Mouse (Mus musculus) layer of hippocampus, adult 6 months (tissue): Measurements from ENCODE around the gene Unc5b. TPM values are rescaled to one million over a fixed set of nuclear protein-coding genes. Genes with fewer than 3 reads are reported as not detected.

Experiments
- long read RNA-seq, 2 experiments: library from polyadenylated mRNA; unstranded; transcript quantifications; one replicate each; pipeline ENCODE4 v2.0.0; 2019 to 2020
- polyA plus RNA-seq: library from polyadenylated mRNA; unstranded; fragments of <200 nt; fragmentation: Nextera tagmentation; gene quantifications from 2 replicates; pipeline ENCODE4 v1.2.3, GENCODE M21; 2021

Gene Unc5b
- polyA plus RNA-seq = 1.4 and 2.0 TPM in 2 replicates
- long read RNA-seq, experiment 1, partial matches to known transcripts = 0 of 11 reads
- long read RNA-seq, experiment 1, other reads (novel, unspliced or antisense) = 11 of 11 reads
- long read RNA-seq, experiment 2, partial matches to known transcripts = 1 of 13 reads
- long read RNA-seq, experiment 2, other reads (novel, unspliced or antisense) = 12 of 13 reads

DNA sequence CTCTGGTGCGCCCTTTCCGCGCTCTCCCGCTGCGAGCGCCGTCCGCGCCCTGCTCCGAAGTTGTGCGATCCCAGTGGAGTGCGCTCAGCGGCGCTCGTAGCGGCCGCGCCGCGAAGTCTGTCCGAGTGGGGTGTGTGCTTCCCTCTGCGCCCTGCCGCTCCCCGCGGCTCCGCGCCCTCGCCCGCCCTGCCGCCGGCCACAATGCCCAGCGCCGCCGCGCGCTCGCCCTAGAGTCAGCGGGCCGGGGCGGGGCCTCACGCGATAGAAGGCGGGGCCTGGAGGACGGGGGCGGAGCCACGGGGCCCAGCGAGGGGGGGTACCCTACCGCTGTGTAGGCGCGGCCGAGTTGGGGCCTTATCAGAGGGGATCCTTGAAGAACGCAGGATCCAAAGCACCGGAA lies at the start of gene Unc5b:
Unc5b (minus strand) TSS at position 203 of the 400 bp plus-strand sequence.

GRCm38 (mm10) chr10:60752040-60753020 lies 79.1 kb downstream of the Unc5b start, which contains the start of gene Slc29a3:
Slc29a3 (minus strand) TSS chr10:60752794.

Other genes with a start within 250 kb of the Unc5b start
- 1.1 and 1.6 TPM in 2 replicates for gene Cdh23, start 135.1 kb downstream of the Unc5b start, polyA plus RNA-seq
- 11.3 and 11.9 TPM in 2 replicates for gene Slc29a3, start 78.8 kb downstream of the Unc5b start, polyA plus RNA-seq